Mouse (Mus musculus) kidney, embryonic 14.5 days (tissue): ENCODE data around the gene Rabgap1l. TPM values are rescaled to one million over a fixed set of nuclear protein-coding genes. Genes with fewer than 3 reads are reported as not detected.

ENCODE experiments used
- ATAC-seq: fragments of 200-750 bp; cut with Nextera tagmentation; 2 replicates; pipeline ENCODE4 v1.8.0; 2017; ENCODE audit warnings: moderate number of reproducible peaks, mild to moderate bottlenecking, moderate TSS enrichment, moderate library complexity; ENCODE audit not compliant: low FRiP score, low TSS enrichment
- H3K27ac ChIP-seq: fragments of 300-500 bp; sonication (generic); 2 replicates; pipeline ENCODE4 v1.5.1; 2014; ENCODE audit warnings: low read depth, mild to moderate bottlenecking, low read length, moderate library complexity, mixed read lengths
- H3K27me3 ChIP-seq: fragments of 300-500 bp; sonication (generic); 2 replicates; pipeline ENCODE4 v1.6.1; 2014; ENCODE audit warnings: mild to moderate bottlenecking, low read length; ENCODE audit not compliant: control insufficient read depth, insufficient read depth
- H3K36me3 ChIP-seq: fragments of 300-500 bp; sonication (generic); 2 replicates; pipeline ENCODE4 v1.6.1; 2014; ENCODE audit warnings: low read length, mixed read lengths; ENCODE audit not compliant: control insufficient read depth, insufficient read depth
- H3K4me1 ChIP-seq: fragments of 300-500 bp; sonication (generic); 2 replicates; pipeline ENCODE4 v1.6.1; 2014; ENCODE audit warnings: low read length, mixed read lengths; ENCODE audit not compliant: control insufficient read depth, insufficient read depth
- H3K4me2 ChIP-seq: fragments of 300-500 bp; sonication (generic); replicated peaks from 2 replicates; pipeline ENCODE4 v1.6.1; 2014; ENCODE audit warnings: low read depth, mild to moderate bottlenecking, low read length
- H3K4me3 ChIP-seq: fragments of 300-500 bp; sonication (generic); 2 replicates; pipeline ENCODE4 v1.5.1; 2014; ENCODE audit warnings: mild to moderate bottlenecking, low read length
- H3K9ac ChIP-seq: fragments of 300-500 bp; sonication (generic); 2 replicates; pipeline ENCODE4 v1.6.1; 2014; ENCODE audit warnings: low read depth, mild to moderate bottlenecking, low read length, moderate library complexity
- H3K9me3 ChIP-seq: fragments of 300-500 bp; sonication (generic); 2 replicates; pipeline ENCODE4 v1.6.1; 2016; ENCODE audit warnings: low read length; ENCODE audit not compliant: control insufficient read depth
- WGBS: fragments of 180-500 bp; shearing (Covaris S2); extraction: QIAGEN DNeasy Blood & Tissue Kit; methylation state at CpG from one replicate; pipeline ENCODE4 v1.1.7; 2014; 5-methylcytosine and 5-hydroxymethylcytosine counted together
- polyA plus RNA-seq: library from polyadenylated mRNA; unstranded; fragments of >200 nt; fragmentation: Nextera tagmentation; extraction: Ambion mirVana; gene quantifications from 2 replicates; pipeline ENCODE4 v1.2.1, GENCODE M21; 2014

Gene Rabgap1l
- polyA plus RNA-seq, 1 experiment from 2014 or later: 13.2 TPM

DNA sequence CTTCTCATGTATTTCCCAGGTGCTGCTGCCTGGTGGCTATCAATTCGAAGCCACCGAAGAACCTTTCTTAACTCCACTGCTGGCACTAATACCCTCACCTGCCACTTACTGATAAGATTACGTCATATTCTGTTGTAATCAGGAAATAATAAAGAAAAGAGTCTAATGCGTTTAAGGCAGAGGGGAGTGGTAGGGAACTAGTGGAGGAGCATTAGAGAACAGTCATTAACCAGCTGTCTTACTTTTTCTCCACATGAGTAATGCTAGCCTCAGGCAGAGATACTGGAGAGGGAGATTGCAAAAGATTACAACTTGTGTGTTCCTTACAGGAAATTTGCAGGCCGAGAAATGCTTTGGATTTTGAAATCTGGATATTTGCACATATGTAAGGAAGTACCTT is 530.0 kb downstream of the Rabgap1l start:
- H3K27me3 ChIP-seq: no peaks in the 10 kb centered on the region
- H3K4me2 ChIP-seq: no peak overlapping the region
- no peaks in the 10 kb centered on the region for H3K9me3 ChIP-seq
- H3K9ac ChIP-seq: no peak overlapping the region
- no peak for ATAC-seq
- H3K4me3 ChIP-seq: no peak overlapping the region
- H3K36me3 ChIP-seq: no peaks in the 10 kb centered on the region
- 80% methylated on average over 5 of the region's 5 CpGs for WGBS
- no peak overlapping the region for H3K27ac ChIP-seq
- no peaks in the 10 kb centered on the region for H3K4me1 ChIP-seq

DNA sequence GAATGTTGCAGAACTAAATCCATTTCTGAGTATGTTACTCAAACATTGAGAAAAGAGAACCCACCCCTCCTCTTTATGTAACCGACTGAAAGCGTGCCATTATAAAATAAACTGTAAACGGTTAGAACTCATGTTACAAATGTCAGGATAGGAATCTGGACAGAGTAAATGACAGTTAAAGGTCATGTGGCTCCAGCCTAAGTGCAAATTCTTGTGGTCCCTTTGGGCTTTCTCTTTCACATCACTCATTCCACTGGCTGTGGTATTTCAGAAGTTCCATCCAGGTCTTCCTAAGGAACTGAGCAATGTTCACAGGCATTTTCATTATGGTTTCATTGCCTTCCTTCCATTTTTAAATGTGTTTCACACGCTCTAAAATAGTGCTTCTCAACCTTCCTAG is 530.6 kb downstream of the Rabgap1l start:
- H3K27me3 ChIP-seq: no peaks in the 10 kb centered on the region
- H3K27ac ChIP-seq: no peak overlapping the region
- no peak overlapping the region for H3K4me2 ChIP-seq
- ATAC-seq: no peak
- no peak overlapping the region for H3K9ac ChIP-seq
- H3K36me3 ChIP-seq: no peaks in the 10 kb centered on the region
- H3K4me1 ChIP-seq: no peaks in the 10 kb centered on the region
- no peaks in the 10 kb centered on the region for H3K9me3 ChIP-seq
- WGBS: 68% methylated on average over 4 of the region's 4 CpGs
- H3K4me3 ChIP-seq: no peak overlapping the region

DNA sequence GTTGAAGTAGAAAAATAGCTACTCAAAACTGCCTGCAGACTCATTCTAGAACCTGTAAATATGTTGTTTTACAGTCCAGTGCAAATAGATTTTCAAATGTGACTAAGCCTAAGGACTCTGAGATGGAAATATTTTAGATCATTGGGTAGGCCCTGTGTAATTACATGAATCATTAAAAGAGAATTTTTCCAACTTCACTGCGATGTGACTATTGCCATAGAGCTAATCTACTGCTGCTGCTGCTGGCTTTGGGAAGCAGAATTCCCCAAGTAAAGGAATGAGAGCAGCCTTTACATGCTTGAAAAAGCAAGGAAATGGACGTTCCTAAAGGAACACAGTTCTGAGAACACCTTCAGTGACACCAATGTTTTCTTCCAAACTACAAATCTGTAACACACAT is 531.2 kb downstream of the Rabgap1l start:
- Histone ChIP-seq H3K9me3 (no peaks in the 10 kb centered on the region), H3K27ac (no peak overlapping the region), H3K36me3 (no peaks in the 10 kb centered on the region), H3K9ac (no peak overlapping the region), H3K4me1 (no peaks in the 10 kb centered on the region), H3K27me3 (no peaks in the 10 kb centered on the region), H3K4me3 (no peak overlapping the region), H3K4me2 (no peak overlapping the region)
- 61% methylated on average over 2 of the region's 2 CpGs for WGBS
- ATAC-seq: no peak

DNA sequence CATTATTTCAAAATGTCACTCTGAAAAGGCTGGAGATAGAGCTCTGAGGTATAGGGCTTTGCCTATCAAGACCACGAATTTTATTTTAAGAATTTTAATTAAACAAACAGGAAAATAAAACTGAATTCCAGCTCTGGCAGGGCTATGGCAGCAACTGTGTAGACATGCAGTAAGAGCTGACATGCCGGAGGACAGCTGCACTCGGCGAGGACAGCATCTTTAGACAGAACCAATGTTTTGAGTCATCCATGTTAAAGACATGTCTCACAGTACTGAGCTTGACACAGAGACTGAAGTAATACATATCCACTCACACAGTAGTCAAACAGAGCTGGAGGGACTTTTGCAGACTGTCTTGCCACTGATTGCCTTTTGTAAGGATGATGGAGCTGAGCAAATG is 532.4 kb downstream of the Rabgap1l start:
- H3K4me2 ChIP-seq: no peak overlapping the region
- H3K4me1 ChIP-seq: no peaks in the 10 kb centered on the region
- no peak overlapping the region for H3K27ac ChIP-seq
- 91% methylated on average over 4 of the region's 4 CpGs for WGBS
- no peaks in the 10 kb centered on the region for H3K36me3 ChIP-seq
- no peak overlapping the region for H3K9ac ChIP-seq
- ATAC-seq: no peak
- no peak overlapping the region for H3K4me3 ChIP-seq
- H3K9me3 ChIP-seq: no peaks in the 10 kb centered on the region
- H3K27me3 ChIP-seq: no peaks in the 10 kb centered on the region

DNA sequence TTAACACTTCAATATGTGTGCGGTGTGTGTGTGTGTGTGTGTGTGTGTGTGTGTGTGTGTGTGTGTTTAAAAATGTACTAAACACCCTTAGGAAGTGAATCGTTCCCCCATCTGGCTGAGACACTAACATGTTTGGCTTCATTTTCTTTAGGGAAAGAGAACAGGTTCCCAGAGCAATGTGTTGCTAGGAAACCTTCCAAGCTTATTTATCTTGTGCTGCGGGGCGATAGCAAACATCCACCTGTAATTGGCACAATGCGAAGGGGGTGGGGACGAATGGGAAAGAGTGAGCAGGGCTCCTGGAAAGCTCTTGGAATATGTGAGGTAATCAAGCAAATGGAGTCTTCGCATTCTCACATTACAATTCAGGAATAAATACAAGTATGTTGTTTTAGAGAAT is 533.1 kb downstream of the Rabgap1l start:
- no peak overlapping the region for H3K4me2 ChIP-seq
- no peak overlapping the region for H3K4me3 ChIP-seq
- H3K9me3 ChIP-seq: no peaks in the 10 kb centered on the region
- no peaks in the 10 kb centered on the region for H3K27me3 ChIP-seq
- ATAC-seq: no peak
- no peak overlapping the region for H3K27ac ChIP-seq
- no peaks in the 10 kb centered on the region for H3K36me3 ChIP-seq
- WGBS: 64% methylated on average over 7 of the region's 7 CpGs
- no peaks in the 10 kb centered on the region for H3K4me1 ChIP-seq
- H3K9ac ChIP-seq: no peak overlapping the region

DNA sequence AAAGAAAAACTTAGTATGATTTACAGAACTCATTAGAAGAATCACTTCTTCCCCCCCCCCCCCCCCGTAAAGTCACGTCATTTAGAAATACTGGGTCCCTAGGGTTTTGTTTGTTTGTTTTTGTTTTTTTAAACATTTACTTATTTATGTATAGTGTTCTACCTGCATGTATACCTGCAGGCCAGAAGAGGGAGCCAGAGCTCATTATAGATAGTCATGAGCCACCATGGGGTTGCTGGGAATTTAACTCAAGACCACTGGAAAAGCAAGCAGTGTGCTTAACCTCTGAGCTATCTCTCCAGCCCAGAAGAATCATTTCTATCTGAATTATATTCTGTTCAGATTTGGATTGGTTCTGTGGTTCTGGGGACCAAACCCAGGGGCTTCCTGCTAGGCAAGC is 539.9 kb downstream of the Rabgap1l start:
- Histone ChIP-seq H3K4me3 (no peak overlapping the region), H3K27me3 (no peaks in the 10 kb centered on the region), H3K4me2 (no peak overlapping the region), H3K4me1 (no peaks in the 10 kb centered on the region), H3K36me3 (no peaks in the 10 kb centered on the region), H3K9ac (no peak overlapping the region), H3K27ac (no peak overlapping the region), H3K9me3 (peaks cover 2% of the 10 kb centered on the region; the same call in 1 of the 2 replicates)
- ATAC-seq: no peak
- 79% methylated on average over 2 of the region's 2 CpGs for WGBS

DNA sequence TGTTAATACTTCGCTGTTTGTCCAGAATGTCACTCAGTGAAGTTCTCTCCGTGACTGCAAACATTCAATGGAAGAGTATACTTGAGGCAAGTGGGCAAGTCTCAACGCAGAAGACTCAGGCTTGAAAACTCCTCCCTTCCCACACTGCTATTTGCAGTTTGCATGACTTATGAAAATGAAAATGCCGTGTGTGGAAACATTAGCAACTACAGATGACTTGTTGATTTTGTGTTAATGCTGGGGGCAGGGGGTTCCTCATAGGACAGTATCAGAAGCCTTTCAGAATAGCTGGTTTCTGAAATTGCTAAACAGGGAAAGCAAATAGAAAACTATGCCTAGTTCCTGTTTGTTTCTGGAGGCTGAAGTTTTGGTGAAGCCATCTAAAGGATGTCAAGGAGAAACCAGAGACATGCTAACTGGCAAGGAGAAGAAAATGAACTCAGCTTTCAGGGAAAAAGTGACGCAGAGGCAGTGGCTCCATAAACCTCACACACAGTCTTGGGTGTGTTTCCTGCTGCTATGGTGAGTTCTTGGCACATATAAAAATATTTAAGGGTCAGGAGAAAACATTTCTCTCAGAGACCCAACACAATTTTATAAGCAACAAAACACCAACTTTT is 541.5 kb downstream of the Rabgap1l start:
- no peak overlapping the region for H3K9ac ChIP-seq
- H3K4me2 ChIP-seq: no peak overlapping the region

DNA sequence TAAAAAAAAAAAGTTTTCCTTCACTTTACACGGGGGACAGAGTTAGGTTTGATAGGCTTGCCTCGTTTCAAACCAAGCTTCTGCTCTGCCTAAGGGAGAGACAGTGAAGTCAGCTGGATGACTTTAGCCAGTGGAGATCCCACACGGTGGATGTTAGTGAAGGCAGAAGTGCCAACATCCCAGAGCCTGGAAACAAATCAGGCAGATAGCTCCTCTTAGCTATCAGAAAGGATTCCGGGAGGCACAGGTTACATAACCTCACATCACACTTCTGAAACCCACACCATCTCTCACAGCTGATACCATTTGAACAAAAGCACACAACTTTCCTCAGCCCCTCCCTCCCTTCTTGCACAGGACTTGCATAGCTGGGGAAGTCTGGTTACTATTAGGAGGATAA is 542.2 kb downstream of the Rabgap1l start:
- no peaks in the 10 kb centered on the region for H3K36me3 ChIP-seq
- H3K4me3 ChIP-seq: no peak overlapping the region
- H3K9me3 ChIP-seq: peaks cover 2% of the 10 kb centered on the region; the same call in 1 of the 2 replicates
- H3K4me2 ChIP-seq: no peak overlapping the region
- H3K9ac ChIP-seq: no peak overlapping the region
- H3K27ac ChIP-seq: no peak overlapping the region
- no peaks in the 10 kb centered on the region for H3K27me3 ChIP-seq
- no peaks in the 10 kb centered on the region for H3K4me1 ChIP-seq
- WGBS: 59% methylated on average over 4 of the region's 4 CpGs
- ATAC-seq: no peak

More for the DNA sequence above, 541.5 kb downstream of the Rabgap1l start:
- H3K4me1 ChIP-seq: no peaks in the 10 kb centered on the region
- peaks cover 2% of the 10 kb centered on the region; the same call in 1 of the 2 replicates for H3K9me3 ChIP-seq
- H3K36me3 ChIP-seq: no peaks in the 10 kb centered on the region
- no peaks in the 10 kb centered on the region for H3K27me3 ChIP-seq
- no peak overlapping the region for H3K4me3 ChIP-seq
- WGBS: 71% methylated on average over 5 of the region's 5 CpGs
- ATAC-seq: no peak
- H3K27ac ChIP-seq: no peak overlapping the region

DNA sequence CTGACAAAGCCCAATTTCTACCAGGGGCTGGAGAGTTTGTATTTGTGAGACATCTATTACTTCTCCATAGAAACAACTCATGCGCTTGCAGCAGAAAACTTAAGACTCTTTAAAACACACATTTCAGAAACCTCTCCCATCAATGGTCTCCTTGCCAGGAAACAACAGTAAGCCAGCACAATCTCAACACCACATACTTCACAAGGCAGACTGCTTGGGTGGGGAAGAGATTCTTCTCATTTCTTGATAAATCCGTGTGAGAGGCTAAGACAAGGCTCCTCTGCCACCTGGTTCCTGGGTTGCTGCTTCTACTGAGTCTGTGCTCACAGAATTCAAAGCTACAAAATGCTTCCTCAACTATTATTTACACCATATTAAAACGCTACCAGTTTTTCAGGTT is 543.2 kb downstream of the Rabgap1l start:
- Histone ChIP-seq H3K36me3 (no peaks in the 10 kb centered on the region), H3K9me3 (peaks cover 2% of the 10 kb centered on the region; the same call in 1 of the 2 replicates), H3K4me2 (no peak overlapping the region), H3K9ac (no peak overlapping the region), H3K27me3 (no peaks in the 10 kb centered on the region), H3K4me3 (no peak overlapping the region), H3K27ac (no peak overlapping the region), H3K4me1 (no peaks in the 10 kb centered on the region)
- no peak for ATAC-seq
- WGBS: 78% methylated on average over 3 of the region's 3 CpGs
